Mouse (Mus musculus): ENCODE results near the gene Nrxn3. TPM values are rescaled to one million over a fixed set of nuclear protein-coding genes. Genes with fewer than 3 reads are reported as not detected.

Gene Nrxn3
- polyA plus RNA-seq, 1 experiment from 2014 or later, result 1.6 TPM

- Histone ChIP-seq H3K9ac (no peak overlapping the region), H3K27me3 (replicated peaks) (no peaks in the 10 kb centered on the region), H3K4me3 (no peak overlapping the region), H3K27ac (replicated peaks) (no peak overlapping the region), H3K9me3 (0 out of 2 replicates have a peak, but pooled peaks cover 3% of the 10 kb centered on the region), H3K36me3 (no peaks in the 10 kb centered on the region), H3K4me2 (no peak overlapping the region), H3K4me1 (no peaks in the 10 kb centered on the region)
- WGBS, result 26% methylated on average over 1 of the region's 1 CpGs
- ATAC-seq (ENCODE audit: extremely low read depth, insufficient number of reproducible peaks, low FRiP score, low TSS enrichment), result no peak
Measured at GRCm38 (mm10) chr12:89239826-89240225, 517.1 kb downstream of the Nrxn3 start.

GRCm38 (mm10) chr12:89241554-89241953, 518.9 kb downstream of the Nrxn3 start:
- Histone ChIP-seq H3K4me2 (no peak overlapping the region), H3K27ac (replicated peaks) (no peak overlapping the region), H3K4me3 (no peak overlapping the region), H3K9me3 (0 out of 2 replicates have a peak, but pooled peaks cover 3% of the 10 kb centered on the region), H3K36me3 (no peaks in the 10 kb centered on the region), H3K9ac (no peak overlapping the region), H3K4me1 (no peaks in the 10 kb centered on the region), H3K27me3 (replicated peaks) (no peaks in the 10 kb centered on the region)
- ATAC-seq (ENCODE audit: extremely low read depth, insufficient number of reproducible peaks, low FRiP score, low TSS enrichment), result no peak

- Histone ChIP-seq H3K9me3 (0 out of 2 replicates have a peak, but pooled peaks cover 3% of the 10 kb centered on the region), H3K27me3 (replicated peaks) (no peaks in the 10 kb centered on the region), H3K4me1 (no peaks in the 10 kb centered on the region), H3K36me3 (no peaks in the 10 kb centered on the region), H3K9ac (no peak overlapping the region), H3K4me2 (no peak overlapping the region), H3K4me3 (no peak overlapping the region), H3K27ac (replicated peaks) (no peak overlapping the region)
- 21% methylated on average over 1 of the region's 1 CpGs for WGBS
- no peak for ATAC-seq (ENCODE audit: extremely low read depth, insufficient number of reproducible peaks, low FRiP score, low TSS enrichment)
Measured at GRCm38 (mm10) chr12:89242476-89242875, 519.8 kb downstream of the Nrxn3 start.

GRCm38 (mm10) chr12:89255275-89255892, 532.7 kb downstream of the Nrxn3 start:
- Histone ChIP-seq H3K27me3 (replicated peaks) (no peaks in the 10 kb centered on the region), H3K36me3 (no peaks in the 10 kb centered on the region), H3K27ac (replicated peaks) (no peak overlapping the region), H3K4me1 (no peaks in the 10 kb centered on the region), H3K4me3 (no peak overlapping the region), H3K4me2 (no peak overlapping the region), H3K9ac (no peak overlapping the region), H3K9me3 (no peaks in the 10 kb centered on the region)
- 53% methylated on average over 4 of the region's 4 CpGs for WGBS
- no peak for ATAC-seq (ENCODE audit: extremely low read depth, insufficient number of reproducible peaks, low FRiP score, low TSS enrichment)

GRCm38 (mm10) chr12:89258879-89259278, 536.2 kb downstream of the Nrxn3 start:
- Histone ChIP-seq H3K4me2 (no peak overlapping the region), H3K4me1 (no peaks in the 10 kb centered on the region), H3K27ac (replicated peaks) (no peak overlapping the region), H3K36me3 (no peaks in the 10 kb centered on the region), H3K9me3 (no peaks in the 10 kb centered on the region), H3K4me3 (no peak overlapping the region), H3K27me3 (replicated peaks) (no peaks in the 10 kb centered on the region), H3K9ac (no peak overlapping the region)
- ATAC-seq (ENCODE audit: extremely low read depth, insufficient number of reproducible peaks, low FRiP score, low TSS enrichment), result no peak
- WGBS, result 79% methylated on average over 3 of the region's 3 CpGs

GRCm38 (mm10) chr12:89260076-89260475, 537.4 kb downstream of the Nrxn3 start:
- no peak overlapping the region for H3K9ac ChIP-seq
- no peak overlapping the region for H3K4me2 ChIP-seq
- H3K4me3 ChIP-seq, result no peak overlapping the region
- H3K27ac ChIP-seq (replicated peaks), result no peak overlapping the region
- no peaks in the 10 kb centered on the region for H3K36me3 ChIP-seq
- no peaks in the 10 kb centered on the region for H3K27me3 ChIP-seq (replicated peaks)
- WGBS, result 78% methylated on average over 24 of the region's 24 CpGs
- no peaks in the 10 kb centered on the region for H3K4me1 ChIP-seq
- H3K9me3 ChIP-seq, result no peaks in the 10 kb centered on the region
- no peak for ATAC-seq (ENCODE audit: extremely low read depth, insufficient number of reproducible peaks, low FRiP score, low TSS enrichment)

- ATAC-seq (ENCODE audit: extremely low read depth, insufficient number of reproducible peaks, low FRiP score, low TSS enrichment), result no peak
- 61% methylated on average over 1 of the region's 1 CpGs for WGBS
Measured at GRCm38 (mm10) chr12:89262261-89262660, 539.6 kb downstream of the Nrxn3 start.

GRCm38 (mm10) chr12:89282362-89283343, 560.0 kb downstream of the Nrxn3 start:
- no peak for ATAC-seq (ENCODE audit: extremely low read depth, insufficient number of reproducible peaks, low FRiP score, low TSS enrichment)
- Histone ChIP-seq H3K4me2 (no peak overlapping the region), H3K27me3 (replicated peaks) (no peaks in the 10 kb centered on the region), H3K4me1 (no peaks in the 10 kb centered on the region), H3K4me3 (no peak overlapping the region), H3K27ac (replicated peaks) (no peak overlapping the region), H3K9me3 (no peaks in the 10 kb centered on the region), H3K36me3 (no peaks in the 10 kb centered on the region), H3K9ac (no peak overlapping the region)
- 58% methylated on average over 6 of the region's 6 CpGs for WGBS

More at GRCm38 (mm10) chr12:89262261-89262660, 539.6 kb downstream of the Nrxn3 start:
- H3K4me3 ChIP-seq, result no peak overlapping the region
- H3K4me2 ChIP-seq, result no peak overlapping the region
- no peaks in the 10 kb centered on the region for H3K9me3 ChIP-seq
- H3K9ac ChIP-seq, result no peak overlapping the region
- no peaks in the 10 kb centered on the region for H3K4me1 ChIP-seq
- no peak overlapping the region for H3K27ac ChIP-seq (replicated peaks)
- no peaks in the 10 kb centered on the region for H3K36me3 ChIP-seq
- no peaks in the 10 kb centered on the region for H3K27me3 ChIP-seq (replicated peaks)

GRCm38 (mm10) chr12:89284412-89284811, 561.7 kb downstream of the Nrxn3 start:
- Histone ChIP-seq H3K4me2 (no peak overlapping the region), H3K27me3 (replicated peaks) (no peaks in the 10 kb centered on the region), H3K36me3 (no peaks in the 10 kb centered on the region), H3K9ac (no peak overlapping the region), H3K27ac (replicated peaks) (no peak overlapping the region), H3K9me3 (no peaks in the 10 kb centered on the region), H3K4me3 (no peak overlapping the region), H3K4me1 (no peaks in the 10 kb centered on the region)
- no peak for ATAC-seq (ENCODE audit: extremely low read depth, insufficient number of reproducible peaks, low FRiP score, low TSS enrichment)
- WGBS, result 76% methylated on average over 3 of the region's 3 CpGs

- Histone ChIP-seq H3K9me3 (no peaks in the 10 kb centered on the region), H3K27me3 (replicated peaks) (no peaks in the 10 kb centered on the region), H3K36me3 (no peaks in the 10 kb centered on the region), H3K9ac (no peak overlapping the region), H3K4me3 (no peak overlapping the region), H3K4me2 (no peak overlapping the region), H3K4me1 (no peaks in the 10 kb centered on the region), H3K27ac (replicated peaks) (no peak overlapping the region)
- no peak for ATAC-seq (ENCODE audit: extremely low read depth, insufficient number of reproducible peaks, low FRiP score, low TSS enrichment)
- WGBS, result 54% methylated on average over 4 of the region's 4 CpGs
Measured at GRCm38 (mm10) chr12:89287037-89287436, 564.4 kb downstream of the Nrxn3 start.

- no peaks in the 10 kb centered on the region for H3K36me3 ChIP-seq
- H3K27me3 ChIP-seq (replicated peaks), result no peaks in the 10 kb centered on the region
- H3K27ac ChIP-seq (replicated peaks), result no peak overlapping the region
- H3K9me3 ChIP-seq, result no peaks in the 10 kb centered on the region
- no peak overlapping the region for H3K4me2 ChIP-seq
- no peak for ATAC-seq (ENCODE audit: extremely low read depth, insufficient number of reproducible peaks, low FRiP score, low TSS enrichment)
- H3K4me3 ChIP-seq, result no peak overlapping the region
- WGBS, result 67% methylated on average over 4 of the region's 4 CpGs
- no peak overlapping the region for H3K9ac ChIP-seq
- no peaks in the 10 kb centered on the region for H3K4me1 ChIP-seq
Measured at GRCm38 (mm10) chr12:89289589-89290274, 567.1 kb downstream of the Nrxn3 start.
